Mouse (Mus musculus) granulocyte monocyte progenitor cell, adult 5-6 weeks (primary cell): Measurements from ENCODE around the gene Timm13. TPM values are rescaled to one million over a fixed set of nuclear protein-coding genes. Genes with fewer than 3 reads are reported as not detected.
A peak's percentile ranks its signal among the peaks of the same experiment; 100 is the strongest.

Experiments
- ATAC-seq: replicated peaks from 2 replicates; pipeline ENCODE4 v1.8.0; 2016; ENCODE audit warnings: mild to moderate bottlenecking, moderate TSS enrichment, inconsistent platforms; ENCODE audit not compliant: poor library complexity, severe bottlenecking
- total RNA-seq, 2 experiments: library from RNA; stranded (forward) in 1 of 2; stranded (reverse) in 1 of 2; fragments of 200-712, 200-1000 nt in 1 of 2; fragments of >200 nt in 1 of 2; fragmentation: Nextera tagmentation in 1 of 2; gene quantifications; 2 replicates each; pipeline ENCODE4 v1.2.3; 2014 to 2017

The Timm13 gene
- total RNA-seq, 2 experiments from 2014 or later = 50.4 to 158 TPM

- no peak for ATAC-seq
Measured at GRCm38 (mm10) chr10:80934136-80934985, 33.6 kb upstream of the Timm13 start.

GRCm38 (mm10) chr10:80933421-80933979, 32.7 kb upstream of the Timm13 start:
- peak; percentile 38 for ATAC-seq

GRCm38 (mm10) chr10:80932700-80933420, 32.1 kb upstream of the Timm13 start:
- ATAC-seq = no peak

- ATAC-seq = no peak
Measured at GRCm38 (mm10) chr10:80932206-80932605, 31.4 kb upstream of the Timm13 start.

- ATAC-seq = no peak
Measured at GRCm38 (mm10) chr10:80931695-80932094, 30.9 kb upstream of the Timm13 start.

DNA sequence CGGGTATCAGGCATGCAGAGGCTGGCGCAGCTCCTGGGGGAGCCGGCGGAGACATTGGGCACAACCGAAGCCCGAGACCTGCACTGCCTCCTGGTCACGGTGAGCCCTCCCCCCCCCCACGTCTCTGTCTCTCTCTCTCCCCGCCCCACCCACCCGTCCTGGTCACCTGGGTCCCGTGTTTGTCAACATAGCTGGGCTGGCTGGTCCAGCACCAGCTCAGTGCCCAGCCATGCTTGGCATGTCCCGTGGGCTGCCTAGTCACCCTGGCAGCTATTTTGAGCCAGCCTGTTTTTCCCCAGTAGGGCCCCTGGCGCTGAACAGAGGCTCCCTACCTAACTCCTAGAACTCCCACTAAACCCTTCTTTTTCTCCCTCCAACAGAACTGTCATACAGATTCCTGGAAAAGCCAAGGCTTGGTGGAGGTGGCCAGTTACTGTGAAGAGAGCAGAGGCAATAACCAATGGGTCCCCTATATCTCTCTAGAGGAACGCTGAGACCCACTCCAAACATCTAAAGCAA, 30.4 kb upstream of the Timm13 start:
- ATAC-seq = no peak

DNA sequence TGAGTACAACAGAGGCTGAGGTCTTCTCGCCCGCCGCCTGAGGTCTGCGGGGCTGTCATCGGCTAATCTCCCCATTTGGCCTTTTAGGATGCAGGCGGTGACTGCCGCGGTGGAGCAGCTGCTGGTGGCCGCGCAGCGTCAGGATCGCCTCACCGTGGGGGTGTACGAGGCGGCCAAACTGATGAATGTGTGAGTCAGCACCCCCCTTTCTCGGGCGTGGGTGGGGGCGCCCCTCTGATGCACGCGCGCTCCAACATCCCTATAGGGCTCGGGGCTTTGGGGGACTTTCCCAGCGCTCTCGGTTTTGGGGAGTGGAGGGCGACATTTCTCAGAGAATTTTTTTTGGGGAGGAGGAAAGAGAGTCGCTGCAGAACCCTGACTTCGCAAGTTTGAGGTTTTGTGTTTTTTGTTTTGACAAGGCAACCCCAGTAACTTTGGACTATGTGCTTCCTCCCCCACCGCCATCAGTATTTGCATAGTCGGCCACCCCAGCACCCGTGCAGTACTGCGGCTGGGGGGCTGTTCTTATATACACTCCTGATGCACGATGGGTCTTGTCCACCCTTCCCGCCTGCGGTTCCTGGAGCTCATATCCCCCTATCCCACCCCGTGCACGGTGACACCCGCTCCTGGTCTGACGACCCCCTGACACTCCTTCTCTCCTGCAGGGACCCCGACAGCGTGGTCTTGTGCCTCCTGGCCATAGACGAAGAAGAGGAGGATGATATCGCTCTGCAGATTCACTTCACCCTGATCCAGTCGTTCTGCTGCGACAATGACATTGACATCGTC, 29.8 kb upstream of the Timm13 start:
- peak; percentile 4 for ATAC-seq

- ATAC-seq = peak; percentile 74
Measured at GRCm38 (mm10) chr10:80929299-80930226, 28.8 kb upstream of the Timm13 start, which contains the start of gene Gadd45b. Gadd45b (plus strand) TSS chr10:80930073.

GRCm38 (mm10) chr10:80928586-80929298, 28.0 kb upstream of the Timm13 start:
- ATAC-seq = peak; percentile 65

GRCm38 (mm10) chr10:80925472-80925871, 24.7 kb upstream of the Timm13 start:
- no peak for ATAC-seq

GRCm38 (mm10) chr10:80921923-80922322, 21.2 kb upstream of the Timm13 start:
- peak; percentile 77 for ATAC-seq

DNA sequence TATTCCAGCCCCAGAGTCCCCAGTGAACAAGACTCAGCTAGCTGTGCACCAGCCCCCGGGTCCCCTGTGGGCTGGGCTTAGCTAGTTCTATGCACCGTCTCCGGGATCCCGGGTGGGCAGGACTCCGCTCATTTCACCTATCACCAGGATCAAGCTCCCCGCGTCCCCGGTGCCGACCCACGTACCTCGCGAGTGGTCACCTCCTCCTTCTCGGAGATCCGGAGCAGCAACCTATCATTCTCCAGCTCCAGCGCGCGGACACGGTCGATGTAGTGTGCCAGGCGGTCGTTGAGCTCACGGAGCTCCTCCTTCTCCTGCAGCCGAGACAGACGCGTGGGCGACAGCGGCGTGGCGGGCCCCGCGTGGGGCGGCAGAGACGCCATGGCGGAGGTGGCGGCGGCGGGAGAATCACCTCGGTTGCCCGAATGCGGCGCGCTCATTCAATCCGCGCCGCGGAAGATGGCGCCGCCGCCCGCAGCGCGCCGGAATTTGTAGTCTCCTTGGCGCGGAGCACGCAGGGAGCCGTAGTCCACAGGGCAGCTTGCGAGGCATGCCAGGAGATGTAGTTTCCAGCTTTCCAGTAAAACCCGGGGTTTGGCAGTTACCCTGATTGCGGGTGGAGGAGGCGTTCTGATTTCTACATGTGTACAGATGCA, 17.1 kb upstream of the Timm13 start, which contains the start of gene Lmnb2:
Lmnb2 (minus strand) TSS at position 467 of the 656 bp plus-strand sequence.
- ATAC-seq = peak; percentile 21

GRCm38 (mm10) chr10:80917336-80917778, 16.6 kb upstream of the Timm13 start:
- ATAC-seq = no peak

DNA sequence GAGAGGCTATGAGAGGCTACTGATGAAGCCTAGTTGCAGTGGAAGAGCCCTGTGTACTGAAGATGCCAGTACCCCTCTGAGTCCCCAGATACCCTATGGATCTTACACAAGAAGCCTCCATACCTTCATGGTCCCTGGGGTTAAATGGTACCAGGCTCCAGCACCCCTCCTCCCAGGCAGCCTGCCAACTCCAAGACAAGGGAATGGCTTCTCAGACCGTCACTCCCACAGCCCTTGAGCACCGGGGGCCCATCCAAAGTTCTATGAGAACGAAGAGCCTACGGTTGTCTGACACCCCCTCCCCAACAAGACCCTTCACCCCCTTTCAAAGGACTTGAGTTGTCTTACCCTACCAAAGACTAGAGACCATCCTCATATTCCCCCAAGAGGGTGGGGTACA, 15.0 kb upstream of the Timm13 start:
- ATAC-seq = no peak

- ATAC-seq = no peak
Measured at GRCm38 (mm10) chr10:80915260-80915659, 14.5 kb upstream of the Timm13 start.

GRCm38 (mm10) chr10:80914253-80914656, 13.5 kb upstream of the Timm13 start:
- peak; percentile 63 for ATAC-seq

GRCm38 (mm10) chr10:80913364-80914011, 12.7 kb upstream of the Timm13 start:
- ATAC-seq = no peak
